Mouse (Mus musculus) monocyte, adult 5-6 weeks (primary cell): ENCODE data around the gene Rnft1. TPM values are rescaled to one million over a fixed set of nuclear protein-coding genes. Genes with fewer than 3 reads are reported as not detected.
A peak's percentile ranks its signal among the peaks of the same experiment; 100 is the strongest.
"Not testable (repeated sequence)": the region's sequence is repeated elsewhere in the genome, so short reads cannot be mapped to it uniquely, and the experiment has no call there.

Experiments
- ATAC-seq: fragments of 153-309, 156-312 bp; replicated peaks from 2 replicates; pipeline ENCODE4 v1.8.0; 2017; ENCODE audit warnings: mild to moderate bottlenecking; ENCODE audit not compliant: low TSS enrichment, insufficient number of reproducible peaks, severe bottlenecking, poor library complexity, low FRiP score
- total RNA-seq: library from RNA; stranded (forward); fragments of 200-1000, 200-491, 200-594 nt; gene quantifications from 3 replicates; pipeline ENCODE4 v1.2.3, GENCODE M21; 2017

Gene Rnft1
- total RNA-seq, 1 experiment from 2014 or later = 35.8 TPM

DNA sequence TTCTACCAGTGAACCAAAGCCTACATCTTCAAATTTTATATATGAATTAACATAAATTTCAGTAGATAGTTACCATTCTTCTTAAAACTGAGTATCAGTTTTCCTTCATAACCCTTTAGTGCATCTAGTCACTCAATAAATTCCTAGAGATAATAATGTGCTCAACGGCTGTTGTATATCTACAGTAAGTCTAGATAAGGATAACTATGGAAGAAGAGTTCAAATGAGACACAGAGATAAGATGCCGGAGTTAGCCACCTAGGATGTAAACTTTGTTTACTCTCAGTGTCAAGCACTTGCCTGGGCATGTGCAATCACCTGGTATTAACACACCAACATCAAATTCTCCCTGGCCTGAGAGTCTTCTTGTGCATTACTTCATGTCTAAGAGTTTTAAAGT, 22.9 kb downstream of the Rnft1 start:
- no peak for ATAC-seq

DNA sequence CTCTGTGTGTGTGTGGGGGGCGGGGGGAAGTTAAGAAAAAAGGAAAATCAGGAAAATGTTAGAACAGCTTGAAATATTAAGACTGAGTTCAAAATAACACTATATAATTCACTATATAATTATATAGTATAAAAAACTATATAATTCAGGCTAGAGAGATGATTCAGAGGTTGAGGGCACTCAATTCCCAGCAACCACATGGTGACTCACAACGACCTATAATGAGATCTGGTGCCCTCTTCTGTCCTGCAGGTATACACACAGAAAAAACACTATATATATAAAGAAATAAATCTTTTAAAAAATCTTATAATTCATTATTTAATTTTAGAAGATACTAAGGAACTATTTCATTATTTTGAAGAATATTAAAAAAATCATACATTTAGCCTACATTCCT, 23.5 kb downstream of the Rnft1 start:
- no peak for ATAC-seq

DNA sequence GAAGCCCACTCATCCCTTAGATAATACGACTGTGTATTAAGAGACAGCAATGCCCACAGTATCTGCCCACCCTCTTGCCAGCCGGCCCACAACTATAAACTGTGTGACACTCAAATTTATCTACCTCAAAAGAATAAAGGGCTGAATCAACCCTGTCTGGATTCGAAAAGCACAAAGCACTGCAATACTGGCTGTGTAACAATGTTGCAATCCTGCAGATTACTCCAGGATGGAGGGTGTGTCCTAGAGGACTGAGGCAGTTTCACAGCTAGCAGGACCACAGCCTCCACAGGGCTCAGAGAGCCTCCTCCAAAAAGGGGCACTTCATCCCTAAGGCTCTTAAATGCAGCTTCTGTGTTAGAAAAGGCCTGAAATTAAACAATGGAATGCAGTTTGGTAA, 32.2 kb downstream of the Rnft1 start:
- no peak for ATAC-seq

DNA sequence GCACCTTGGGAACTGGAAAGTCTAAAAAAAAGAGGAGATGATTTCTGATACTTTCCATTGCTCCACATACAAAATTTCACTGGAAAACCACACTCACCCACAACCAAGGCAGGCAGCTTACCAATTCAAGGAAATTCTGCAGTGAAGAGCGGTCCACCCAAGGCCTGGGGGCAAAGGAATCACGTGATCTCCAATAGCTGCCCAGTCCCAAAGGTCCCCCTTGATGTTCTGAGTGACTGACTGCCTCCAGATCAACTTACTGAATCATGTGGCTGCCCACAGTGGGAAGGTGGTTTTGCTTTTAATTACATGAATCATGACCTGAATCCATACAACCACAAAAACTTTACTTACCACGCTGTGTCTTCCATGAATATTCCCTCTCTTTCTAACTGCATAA, 32.8 kb downstream of the Rnft1 start:
- ATAC-seq = no peak

DNA sequence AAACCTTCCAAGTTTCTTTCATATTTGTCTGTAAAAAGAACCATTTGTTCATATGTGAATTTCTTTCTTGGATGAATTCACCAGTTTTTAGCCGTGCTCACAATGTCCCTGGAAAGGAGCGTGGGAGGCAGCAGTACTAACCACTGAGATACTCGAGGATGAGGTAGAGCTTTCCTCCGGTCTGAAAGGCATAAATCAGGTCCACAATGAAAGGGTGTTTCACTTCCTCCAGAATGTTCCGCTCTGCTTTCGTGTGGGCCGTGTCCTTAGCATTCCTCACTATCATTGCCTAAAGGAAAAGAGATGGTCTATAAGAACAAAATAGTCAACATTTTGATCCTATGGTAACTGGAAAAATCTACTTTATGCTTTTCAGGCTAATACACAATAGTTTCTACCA, 35.3 kb downstream of the Rnft1 start:
- no peak for ATAC-seq

DNA sequence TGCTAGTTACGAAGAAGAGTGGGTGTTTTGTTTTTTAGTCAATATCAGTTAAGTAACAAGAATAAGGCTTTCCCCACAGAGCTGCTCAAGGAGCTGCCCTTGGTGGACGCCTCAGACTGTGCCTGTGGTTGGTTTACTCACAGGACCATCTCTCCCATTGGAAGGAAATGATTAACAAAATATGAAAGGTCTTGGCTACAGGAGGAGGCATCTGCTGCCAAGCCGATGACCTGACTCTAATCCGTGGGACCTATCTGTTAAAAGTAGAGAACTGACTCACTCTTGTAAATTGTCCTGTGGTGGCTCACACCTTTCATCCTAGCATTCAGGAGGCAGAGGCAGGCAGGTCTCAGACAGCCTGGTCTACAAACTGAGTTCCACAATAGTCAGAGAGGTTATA, 43.1 kb downstream of the Rnft1 start:
- ATAC-seq = no peak

DNA sequence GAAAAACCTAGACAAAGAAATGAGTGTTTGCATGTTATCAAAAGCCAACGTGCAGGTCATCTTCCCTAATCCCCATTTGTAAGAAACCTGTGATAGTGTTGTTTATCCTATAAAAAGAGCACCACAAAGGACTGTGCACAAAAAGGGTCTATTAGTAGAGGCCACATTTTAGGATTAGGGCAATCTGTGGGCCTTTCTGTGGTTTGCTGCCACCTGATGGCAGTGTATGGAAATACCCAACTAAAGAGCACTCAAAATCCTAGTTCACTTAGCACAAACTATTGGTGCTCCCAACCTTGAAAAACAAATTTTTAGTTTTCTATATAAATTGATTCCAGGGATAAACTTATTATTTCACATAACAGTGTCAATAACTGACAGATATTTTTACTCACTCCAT, 48.4 kb downstream of the Rnft1 start:
- no peak for ATAC-seq

DNA sequence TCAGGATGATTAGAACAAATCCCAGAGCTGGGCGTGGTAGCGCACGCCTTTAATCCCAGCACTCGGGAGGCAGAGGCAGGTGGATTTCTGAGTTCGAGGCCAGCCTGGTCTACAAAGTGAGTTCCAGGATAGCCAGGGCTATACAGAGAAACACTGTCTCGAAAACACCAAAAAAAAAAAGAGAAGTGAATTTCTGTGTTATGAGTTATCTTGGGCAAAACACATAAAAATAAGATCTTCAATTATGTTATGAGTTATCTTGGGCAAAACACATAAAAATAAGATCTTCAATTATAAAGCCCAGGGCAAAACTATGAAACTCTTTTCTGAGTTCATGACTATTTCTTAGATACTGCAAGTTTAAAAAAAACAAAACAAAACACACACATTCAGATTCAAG, 48.8 kb downstream of the Rnft1 start:
- not testable (repeated sequence) for ATAC-seq

DNA sequence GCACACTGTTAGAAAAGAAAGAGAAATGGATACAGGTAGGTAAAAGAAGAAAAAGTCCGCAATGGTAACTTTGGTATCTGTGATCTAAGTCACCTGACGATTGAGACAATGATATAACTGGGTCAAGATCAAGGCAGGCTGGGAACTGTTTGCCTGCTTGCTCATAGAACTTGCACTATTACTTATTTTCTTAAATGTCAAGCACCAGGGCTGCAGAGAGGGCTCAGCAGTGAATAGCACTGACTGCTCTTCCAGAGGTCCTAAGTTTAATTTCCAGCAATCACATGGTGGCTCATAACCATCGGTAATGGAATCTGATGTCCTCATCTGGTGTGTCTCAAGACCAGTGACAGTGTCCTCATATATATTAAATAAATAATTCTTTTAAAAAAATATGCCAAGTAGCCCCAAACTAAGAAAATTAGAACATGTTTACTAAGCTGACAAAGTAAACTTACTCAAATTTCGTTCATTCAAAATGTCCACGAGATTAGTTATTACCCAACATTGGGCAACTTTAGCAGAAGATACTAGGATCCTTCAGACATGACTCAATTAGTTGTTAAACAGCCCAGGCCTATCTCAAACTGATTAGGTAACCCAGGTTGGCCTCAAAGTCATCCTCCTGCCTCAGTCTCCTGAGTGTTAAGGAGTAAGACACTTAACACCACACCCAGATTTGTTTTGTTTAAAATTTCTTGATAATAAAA, 49.9 kb downstream of the Rnft1 start:
- no peak for ATAC-seq

DNA sequence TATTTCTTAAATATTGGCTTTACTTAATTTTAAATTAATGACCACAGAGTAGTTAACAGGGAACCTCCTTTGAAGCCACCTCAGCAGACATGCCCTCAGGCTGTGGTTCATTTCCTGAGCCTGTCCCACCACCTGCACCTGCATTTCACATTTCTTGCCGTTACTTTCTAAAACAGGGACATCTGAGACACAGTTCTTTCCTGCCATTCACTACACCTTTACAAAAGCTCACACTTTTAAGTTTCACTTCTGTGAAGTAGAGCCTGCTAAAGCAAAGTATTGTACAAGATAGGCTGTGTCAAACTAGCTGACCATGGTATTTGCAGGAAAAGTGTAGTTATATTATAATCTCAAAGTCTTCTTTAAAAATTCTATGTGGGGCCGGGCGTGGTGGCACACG, 54.3 kb downstream of the Rnft1 start:
- ATAC-seq = no peak

DNA sequence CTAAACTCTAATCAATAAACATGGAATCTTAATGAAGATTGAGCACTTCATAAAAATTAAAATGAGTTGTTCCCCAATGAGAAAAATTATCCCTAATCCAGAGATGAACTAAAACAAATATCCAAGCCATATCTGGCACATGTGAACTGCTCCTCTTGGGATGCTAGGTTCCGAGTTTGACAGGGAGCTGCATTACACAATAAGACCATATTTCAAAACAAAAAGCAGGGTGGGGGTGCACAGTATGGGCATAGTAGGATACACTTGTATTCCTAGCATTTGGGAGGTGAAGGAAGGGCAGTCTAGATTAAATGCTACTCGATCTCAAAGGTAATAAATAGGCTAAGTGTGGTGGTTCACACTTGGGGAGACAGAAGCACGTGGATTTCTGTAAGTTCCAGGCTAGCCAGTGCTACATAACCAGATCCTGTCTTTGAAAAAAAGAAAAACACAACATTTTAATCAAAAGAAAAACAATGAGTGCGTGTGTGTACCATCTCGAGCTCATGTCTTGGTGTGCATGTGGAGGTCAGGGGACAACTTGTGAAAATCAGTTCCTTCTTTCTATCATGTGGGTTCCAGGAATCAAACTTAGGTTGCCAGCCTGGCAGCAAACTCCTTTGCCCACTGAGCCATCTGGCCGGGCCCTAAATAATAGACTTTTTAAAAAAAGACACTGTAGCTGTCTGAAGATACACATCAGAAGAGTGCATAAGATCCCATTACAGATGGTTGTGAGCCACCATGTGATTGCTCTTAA, 55.4 kb downstream of the Rnft1 start:
- ATAC-seq = no peak

DNA sequence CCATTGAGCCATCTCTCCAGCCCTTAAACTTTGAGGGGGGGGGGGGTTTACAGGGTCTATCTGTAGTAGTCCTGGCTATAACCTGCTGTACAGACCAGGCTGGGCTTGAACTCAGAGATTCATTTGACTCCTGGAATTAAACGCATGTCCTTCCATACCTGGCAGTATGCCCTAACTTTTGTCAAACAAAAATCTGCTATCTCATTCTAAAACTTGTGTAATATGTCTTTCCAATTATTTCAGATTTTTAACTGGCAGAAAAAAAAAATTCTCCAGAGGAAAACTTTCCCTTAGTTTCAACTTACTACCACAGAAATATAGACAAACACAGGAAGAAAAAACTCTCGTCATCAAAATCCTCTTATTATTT, 56.0 kb downstream of the Rnft1 start:
- no peak for ATAC-seq

DNA sequence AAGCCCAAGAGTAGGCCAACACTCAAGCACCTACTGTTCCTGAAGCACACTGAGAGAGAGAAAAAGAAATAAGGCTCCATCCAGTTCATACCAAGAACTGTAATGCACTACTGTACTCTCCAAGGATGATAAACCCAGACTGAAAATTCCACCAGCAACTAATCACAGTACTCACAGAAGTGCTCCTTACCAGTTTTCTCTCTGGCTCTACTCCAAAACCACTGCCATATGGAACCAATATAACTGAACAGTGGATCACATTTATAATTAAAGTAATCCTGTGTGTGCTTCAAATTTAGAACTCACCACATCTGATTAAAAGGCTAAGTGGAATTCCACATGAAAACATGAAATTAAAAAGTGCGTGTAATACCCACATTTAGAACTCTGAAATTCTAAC, 58.4 kb downstream of the Rnft1 start:
- no peak for ATAC-seq

DNA sequence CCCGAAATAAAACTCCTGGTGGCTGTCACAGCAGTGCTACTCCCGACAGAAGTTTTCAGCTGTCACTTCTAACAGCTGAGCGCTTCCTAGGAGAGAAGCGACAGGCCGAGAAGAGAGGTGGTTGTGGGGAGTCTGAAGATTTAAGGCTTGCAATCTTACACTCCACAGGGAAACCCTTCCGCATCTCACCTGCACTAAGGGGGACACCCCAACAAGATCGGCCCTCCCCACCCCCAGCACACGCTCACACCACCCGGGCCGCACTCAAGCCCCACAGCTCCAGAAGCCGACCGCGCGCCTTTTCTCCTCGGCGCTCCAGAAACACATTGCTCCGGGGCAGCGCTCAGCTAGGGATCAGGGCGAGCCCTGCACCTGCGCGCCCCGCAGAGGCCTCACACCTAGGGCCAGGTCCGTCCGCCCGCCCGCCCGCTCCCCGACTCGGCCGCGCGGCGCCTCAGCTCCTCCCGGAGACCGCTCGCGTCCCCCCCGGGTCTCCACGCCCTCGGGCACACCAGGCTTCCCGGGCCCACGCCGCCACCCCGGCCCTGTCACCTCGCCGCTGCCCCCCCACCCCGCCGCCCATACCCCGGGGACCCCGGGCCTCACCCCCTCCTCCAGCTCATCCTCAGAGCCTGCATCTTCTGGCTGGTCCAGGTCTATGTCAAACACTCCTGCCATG, 59.6 kb downstream of the Rnft1 start:
- ATAC-seq = no peak

DNA sequence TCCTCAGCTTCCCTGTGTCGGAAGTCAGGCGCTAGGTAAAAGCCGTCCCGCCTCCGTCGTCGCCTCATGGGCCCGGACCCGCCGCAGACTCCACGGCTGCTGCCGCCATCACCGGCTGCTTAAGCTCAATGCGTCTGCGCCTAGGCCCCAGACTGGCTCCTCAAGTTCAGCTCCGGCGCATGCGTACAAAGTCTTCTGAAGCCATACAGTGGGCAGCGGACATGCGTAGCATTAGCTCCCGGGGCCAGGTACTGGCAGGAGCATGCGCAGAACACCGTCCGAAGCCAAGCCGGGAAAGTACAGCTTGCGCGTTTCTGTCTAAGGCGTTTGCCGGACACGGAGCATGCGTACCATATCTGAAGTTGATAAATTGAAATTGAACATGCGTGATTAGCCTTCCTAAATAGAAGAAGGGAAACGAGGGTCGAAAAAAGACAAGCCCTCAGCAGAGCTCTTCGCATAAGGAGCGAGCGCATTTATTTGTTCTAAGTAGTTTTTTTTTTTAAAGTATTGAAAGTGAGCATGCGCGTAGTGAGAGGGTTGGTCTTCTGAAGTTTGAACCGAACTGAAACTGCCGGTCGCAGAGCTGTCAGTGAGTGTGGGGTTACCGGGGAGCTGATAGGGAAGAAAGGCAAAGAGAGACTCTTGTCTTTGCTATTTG, 60.3 kb downstream of the Rnft1 start, which contains the start of the genes Rps6kb1 and Tubd1:
Gene Rps6kb1, minus strand, starts transcription at position 167 of the 661 bp plus-strand sequence.
Gene Tubd1, plus strand, starts transcription at position 353 of the 661 bp plus-strand sequence.
- peak; percentile 97 for ATAC-seq

DNA sequence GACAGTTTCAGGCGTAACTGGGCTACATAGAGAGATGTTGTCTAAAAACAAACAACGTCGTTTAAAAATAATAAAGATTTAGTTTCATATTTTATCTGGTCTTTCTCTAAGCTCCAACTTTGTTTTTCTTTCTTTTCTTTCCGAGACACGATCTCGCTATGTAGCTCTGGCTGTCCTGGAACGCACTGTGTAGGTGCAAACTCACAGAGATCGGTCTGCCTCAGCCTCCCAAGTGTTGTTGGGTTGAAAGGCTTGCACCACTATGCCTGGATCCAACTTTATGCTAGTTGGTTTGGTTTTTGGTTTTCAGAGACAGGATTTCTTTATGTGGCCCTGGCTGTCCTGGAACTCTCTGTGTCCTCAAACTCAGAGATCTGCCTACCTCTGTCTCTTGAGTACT, 61.1 kb downstream of the Rnft1 start:
- ATAC-seq = no peak

DNA sequence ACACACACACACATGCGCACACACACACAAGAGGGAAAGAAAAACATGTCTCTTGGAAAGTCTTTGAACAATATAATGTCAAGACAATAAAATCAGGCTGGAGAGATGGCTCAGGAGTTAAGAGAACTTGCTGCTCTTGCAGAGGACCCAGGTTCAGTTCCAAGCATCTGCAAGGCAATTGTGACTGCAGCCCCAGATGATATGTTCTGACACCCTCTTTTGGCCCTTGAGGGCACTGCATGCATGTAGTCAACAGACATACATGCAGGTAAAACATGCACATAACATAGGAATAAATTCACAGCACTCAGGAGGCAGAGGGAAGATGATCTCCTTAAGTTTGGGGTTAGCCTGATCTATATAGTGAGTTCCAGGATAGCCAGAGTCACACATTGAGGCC, 63.0 kb downstream of the Rnft1 start:
- no peak for ATAC-seq
